In the genomic region with DNA sequence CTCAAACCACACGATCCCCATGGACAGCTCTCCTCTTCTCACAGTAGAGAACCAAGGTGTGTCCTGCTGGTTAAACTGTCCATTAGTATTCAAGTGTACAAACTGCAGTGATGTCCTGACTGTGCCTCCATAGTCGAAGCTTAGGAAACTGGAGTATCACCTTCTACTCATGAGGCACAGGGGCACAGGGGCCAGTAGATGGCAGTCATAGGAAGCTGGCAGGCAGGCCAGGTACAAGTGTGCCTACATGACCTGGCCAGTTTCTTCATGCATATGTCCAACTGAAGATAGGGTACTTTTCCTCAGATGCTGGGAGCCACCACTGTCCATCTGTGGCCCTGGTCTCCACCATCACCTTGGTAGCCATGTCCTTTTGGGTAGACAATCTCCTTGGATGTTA, we compare ENCODE assay signal across 15 mouse cellular contexts.
DNase-seq lines count a peak whose midpoint lies in the region; ATAC-seq and TF ChIP-seq lines count a peak whose summit lies in the region.
"Had no signal": no experiment of that assay in that cellular context is flagged by ENCODE, and none has a peak within 500 bp of the region (broad histone marks: within the 10 kb centered on the region; RNA-seq: fewer than 3 reads in every experiment).

No protein-coding gene starts in this region.

- H3K79me2 ChIP-seq in liver, adult 2 months (ENCODE audit: control insufficient read depth, insufficient read depth, low read length), result no peaks in the 10 kb centered on the region
- no peaks in the 10 kb centered on the region for H3K79me2 ChIP-seq in MEL (ENCODE audit: control insufficient read depth, insufficient read depth, low read length, poor library complexity)

- H3K4me3 ChIP-seq in cerebellum, adult 2 months (replicated peaks; ENCODE audit: insufficient read depth, low read depth, low read length), result no peak overlapping the region
- no peak overlapping the region for H3K4me3 ChIP-seq in heart, embryonic 12.5 days
- H3K4me3 ChIP-seq in heart, embryonic 10.5 days, result no peak overlapping the region
- no peak overlapping the region for H3K4me3 ChIP-seq in liver, adult 2 months (ENCODE audit: insufficient read depth, low read depth, low read length)
- H3K4me3 ChIP-seq in liver, embryonic 12.5 days, result no peak overlapping the region
- H3K4me3 ChIP-seq in MEL (ENCODE audit: control insufficient read depth in 1 of 2, insufficient read depth in 1 of 2, low read depth in 2 of 2, low read length in 2 of 2), result no peak overlapping the region
- H3K4me3 ChIP-seq: forebrain, embryonic 10.5 days; liver, embryonic 13.5 days; neural tube, embryonic 15.5 days had no signal

- TF ChIP-seq CTCF in cerebellum, adult 2 months (IDR thresholded peaks at IDR 0.05; ENCODE audit: borderline replicate concordance, insufficient read depth, low read depth, low read length), result peak; percentile 60
- TF ChIP-seq CTCF in liver, adult 2 months (IDR thresholded peaks at IDR 0.05; ENCODE audit: low read depth, low read length), result peak; percentile 45
- peak; percentile 4 to 16 (median 15); a peak in 2 of 6 replicates for TF ChIP-seq CTCF in MEL (IDR thresholded peaks at IDR 0.05 in 2 of 3, conservative IDR thresholded peaks at IDR 0.05 in 1 of 3; ENCODE audit: control insufficient read depth in 1 of 3, insufficient read depth in 1 of 3, low read depth in 2 of 3, low read length in 3 of 3, poor library complexity in 1 of 3, severe bottlenecking in 1 of 3)

- H3K36me3 ChIP-seq in heart, embryonic 12.5 days, result peaks cover 57% of the 10 kb centered on the region
- peaks cover 56% of the 10 kb centered on the region for H3K36me3 ChIP-seq in heart, embryonic 10.5 days
- H3K36me3 ChIP-seq in liver, adult 2 months (ENCODE audit: control insufficient read depth, insufficient read depth, low read length), result peaks cover 19% of the 10 kb centered on the region
- peaks cover 79% of the 10 kb centered on the region for H3K36me3 ChIP-seq in liver, embryonic 12.5 days
- H3K36me3 ChIP-seq in MEL (ENCODE audit: control insufficient read depth in 1 of 2, insufficient read depth in 2 of 2, low read length in 2 of 2), result peaks cover 0 to 2% of the 10 kb centered on the region in 2 experiments; a peak in 2 of 4 replicates

- ATAC-seq in heart, embryonic 12.5 days (ENCODE audit: insufficient number of reproducible peaks, low FRiP score), result peak; percentile 3; the same call in 1 of the 2 replicates
- ATAC-seq in liver, embryonic 12.5 days, result no peak

- H3K27ac ChIP-seq in cerebellum, adult 2 months (ENCODE audit: insufficient read depth, low read length), result no peak overlapping the region
- H3K27ac ChIP-seq in heart, embryonic 12.5 days (ENCODE audit: poor library complexity, severe bottlenecking), result no peak overlapping the region
- H3K27ac ChIP-seq in heart, embryonic 10.5 days, result no peak overlapping the region
- no peak overlapping the region for H3K27ac ChIP-seq in liver, adult 2 months (replicated peaks; ENCODE audit: insufficient read depth, low read depth, low read length)
- H3K27ac ChIP-seq in liver, embryonic 12.5 days, result no peak overlapping the region
- H3K27ac ChIP-seq in MEL (ENCODE audit: control insufficient read depth, low read depth, low read length), result no peak overlapping the region
- H3K27ac ChIP-seq: forebrain, embryonic 10.5 days; liver, embryonic 13.5 days; neural tube, embryonic 15.5 days had no signal

- no peak for TF ChIP-seq POLR2A in cerebellum, adult 2 months (IDR thresholded peaks at IDR 0.05; ENCODE audit: borderline replicate concordance, insufficient read depth, low read length)
- TF ChIP-seq POLR2A in liver, adult 2 months (IDR thresholded peaks at IDR 0.05; ENCODE audit: extremely low read depth, insufficient read depth, low read length), result no peak
- no peak for TF ChIP-seq POLR2A in MEL (IDR thresholded peaks at IDR 0.05; ENCODE audit: control insufficient read depth in 1 of 2, insufficient read depth in 1 of 2, low read depth in 1 of 2, low read length in 2 of 2, poor library complexity in 1 of 2)

- no peak; the same call in 1 of the 2 replicates for TF ChIP-seq RAD21 in MEL (IDR thresholded peaks at IDR 0.05; ENCODE audit: low read depth, low read length)

- no peak overlapping the region for H3K4me2 ChIP-seq in heart, embryonic 12.5 days
- H3K4me2 ChIP-seq in liver, embryonic 12.5 days, result no peak overlapping the region
- H3K4me2 ChIP-seq: heart, embryonic 11.5 days; liver, embryonic 13.5 days; neural tube, embryonic 15.5 days had no signal

- H3K4me1 ChIP-seq in cerebellum, adult 2 months (ENCODE audit: control insufficient read depth, insufficient read depth, low read length), result no peaks in the 10 kb centered on the region
- no peaks in the 10 kb centered on the region for H3K4me1 ChIP-seq in heart, embryonic 12.5 days (replicated peaks)
- no peaks in the 10 kb centered on the region for H3K4me1 ChIP-seq in heart, embryonic 10.5 days
- H3K4me1 ChIP-seq in liver, adult 2 months (ENCODE audit: control insufficient read depth, insufficient read depth, low read length), result no peaks in the 10 kb centered on the region
- H3K4me1 ChIP-seq in liver, embryonic 12.5 days, result no peaks in the 10 kb centered on the region
- no peaks in the 10 kb centered on the region for H3K4me1 ChIP-seq in MEL (ENCODE audit: control insufficient read depth in 1 of 2, insufficient read depth in 2 of 2, low read length in 2 of 2)
- H3K4me1 ChIP-seq: forebrain, embryonic 10.5 days; liver, embryonic 13.5 days had no signal

- no peak overlapping the region for H3K9ac ChIP-seq in heart, embryonic 12.5 days
- H3K9ac ChIP-seq in liver, adult 2 months (ENCODE audit: low read depth, low read length), result no peak overlapping the region
- no peak overlapping the region for H3K9ac ChIP-seq in liver, embryonic 12.5 days
- no peak overlapping the region for H3K9ac ChIP-seq in MEL (ENCODE audit: control insufficient read depth, low read depth, low read length, poor library complexity, severe bottlenecking)
- H3K9ac ChIP-seq: liver, embryonic 13.5 days; neural tube, embryonic 15.5 days had no signal

- TF ChIP-seq EP300 in MEL (IDR thresholded peaks at IDR 0.05; ENCODE audit: low read depth in 1 of 2, low read length in 2 of 2), result no peak

- WGBS in cerebellum, adult 2 months, result 43% methylated on average over 2 of the region's 2 CpGs
- 82% methylated on average over 2 of the region's 2 CpGs for WGBS in heart, embryonic 12.5 days
- WGBS in heart, embryonic 10.5 days, result 87% methylated on average over 2 of the region's 2 CpGs
- WGBS in liver, adult 2 months, result 73% methylated on average over 2 of the region's 2 CpGs
- 76% methylated on average over 2 of the region's 2 CpGs for WGBS in liver, embryonic 12.5 days (ENCODE audit: insufficient replicate concordance)

- H3K27me3 ChIP-seq in cerebellum, adult 2 months (ENCODE audit: control insufficient read depth, insufficient read depth, low read length), result no peaks in the 10 kb centered on the region
- H3K27me3 ChIP-seq in heart, embryonic 12.5 days (replicated peaks), result no peaks in the 10 kb centered on the region
- H3K27me3 ChIP-seq in heart, embryonic 10.5 days (ENCODE audit: insufficient read depth, poor library complexity, severe bottlenecking), result no peaks in the 10 kb centered on the region
- H3K27me3 ChIP-seq in liver, adult 2 months (ENCODE audit: control insufficient read depth, insufficient read depth, low read length), result no peaks in the 10 kb centered on the region
- H3K27me3 ChIP-seq in liver, embryonic 12.5 days (replicated peaks), result no peaks in the 10 kb centered on the region
- no peaks in the 10 kb centered on the region for H3K27me3 ChIP-seq in MEL (ENCODE audit: control insufficient read depth in 1 of 2, insufficient read depth in 2 of 2, low read length in 2 of 2)
- H3K27me3 ChIP-seq: liver, embryonic 13.5 days; neural tube, embryonic 15.5 days had no signal

- no peaks in the 10 kb centered on the region for H3K9me3 ChIP-seq in heart, embryonic 12.5 days (replicated peaks)
- H3K9me3 ChIP-seq in heart, embryonic 10.5 days, result no peaks in the 10 kb centered on the region
- no peaks in the 10 kb centered on the region for H3K9me3 ChIP-seq in liver, embryonic 12.5 days (replicated peaks)
- H3K9me3 ChIP-seq in MEL (replicated peaks; ENCODE audit: insufficient read depth, low read length), result no peaks in the 10 kb centered on the region
- H3K9me3 ChIP-seq: forebrain, embryonic 10.5 days; liver, embryonic 13.5 days; neural tube, embryonic 15.5 days had no signal

- peak in 1 of 2 experiments; percentile 26 for DNase-seq in cerebellum, adult 2 months
- no peak for DNase-seq in cerebellum, adult 11 months
- no peak for DNase-seq in heart, embryonic 10.5 days (ENCODE audit: low spot score)
- DNase-seq in liver, adult 2 months (ENCODE audit: extremely low read depth, low read depth, low spot score), result no peak
- no peak for DNase-seq in MEL (ENCODE audit: low read depth, low spot score)
- no peak for DNase-seq in thymus, postnatal 25 days
- DNase-seq: adrenal gland, postnatal 10 days; kidney, adult 18-20 months; liver, embryonic 13.5 days; retina, postnatal 1 day had no signal

TF ChIP-seq in MEL, 35 proteins besides CTCF, POLR2A, EP300 and RAD21:
- TF ChIP-seq NRF1 (IDR thresholded peaks at IDR 0.05; ENCODE audit: insufficient read depth, low read depth, low read length, poor library complexity, severe bottlenecking), result no peak
- no peak for TF ChIP-seq RCOR1 (IDR thresholded peaks at IDR 0.05; ENCODE audit: low read depth, low read length)
- no peak for TF ChIP-seq UBTF (IDR thresholded peaks at IDR 0.05; ENCODE audit: borderline replicate concordance, insufficient read depth, low read depth, low read length)
- TF ChIP-seq ELF1 (IDR thresholded peaks at IDR 0.05; ENCODE audit: low read depth, low read length), result no peak
- no peak for TF ChIP-seq GATA1 (IDR thresholded peaks at IDR 0.05; ENCODE audit: low read depth, low read length)
- no peak for TF ChIP-seq POLR2AphosphoS5 (IDR thresholded peaks at IDR 0.05; ENCODE audit: borderline replicate concordance, low read depth, low read length)
- TF ChIP-seq GABPA (IDR thresholded peaks at IDR 0.05; ENCODE audit: low read depth, low read length), result no peak
- no peak for TF ChIP-seq ZNF384 (IDR thresholded peaks at IDR 0.05; ENCODE audit: low read depth, low read length)
- TF ChIP-seq ZKSCAN1 (IDR thresholded peaks at IDR 0.05; ENCODE audit: low read depth, low read length), result no peak
- no peak for TF ChIP-seq MEF2A (IDR thresholded peaks at IDR 0.05; ENCODE audit: extremely low read depth, insufficient replicate concordance, low read depth, low read length, poor library complexity, severe bottlenecking)
- no peak for TF ChIP-seq MAZ (IDR thresholded peaks at IDR 0.05; ENCODE audit: low read depth, low read length)
- no peak for TF ChIP-seq CHD1 (IDR thresholded peaks at IDR 0.05; ENCODE audit: low read depth, low read length)
- TF ChIP-seq ZC3H11A (IDR thresholded peaks at IDR 0.05; ENCODE audit: low read depth, low read length), result no peak
- TF ChIP-seq TBP (IDR thresholded peaks at IDR 0.05; ENCODE audit: low read depth, low read length), result no peak
